Mouse (Mus musculus): Measurements from ENCODE around the gene Cux2. TPM values are rescaled to one million over a fixed set of nuclear protein-coding genes. Genes with fewer than 3 reads are reported as not detected.

Gene Cux2
- polyA plus RNA-seq, 1 experiment from 2014 or later, result 3.6 TPM

GRCm38 (mm10) chr5:121928362-121929000, 121.4 kb downstream of the Cux2 start:
- 36% methylated on average over 17 of the region's 17 CpGs for WGBS
- Histone ChIP-seq H3K9me3 (no peaks in the 10 kb centered on the region), H3K4me2 (no peak overlapping the region), H3K4me1 (peaks cover 21% of the 10 kb centered on the region), H3K27me3 (peaks cover 34% of the 10 kb centered on the region), H3K27ac (peak overlapping the region; percentile 4; the same call in 1 of the 2 replicates), H3K9ac (no peak overlapping the region), H3K36me3 (no peaks in the 10 kb centered on the region), H3K4me3 (no peak overlapping the region)
- peak; percentile 55; the same call in 1 of the 2 replicates for ATAC-seq (ENCODE audit: borderline replicate concordance, extremely low read depth, low FRiP score, low TSS enrichment)

- Histone ChIP-seq H3K27ac (no peak overlapping the region), H3K9ac (no peak overlapping the region), H3K4me3 (no peak overlapping the region), H3K36me3 (no peaks in the 10 kb centered on the region), H3K9me3 (no peaks in the 10 kb centered on the region), H3K27me3 (peaks cover 42% of the 10 kb centered on the region), H3K4me1 (peaks cover 21% of the 10 kb centered on the region), H3K4me2 (no peak overlapping the region)
- no peak for ATAC-seq (ENCODE audit: borderline replicate concordance, extremely low read depth, low FRiP score, low TSS enrichment)
- WGBS, result 8% methylated on average over 2 of the region's 2 CpGs
These were observed 123.4 kb downstream of the Cux2 start for GRCm38 (mm10) chr5:121926543-121926814.

- no peak overlapping the region for H3K27ac ChIP-seq
- ATAC-seq (ENCODE audit: borderline replicate concordance, extremely low read depth, low FRiP score, low TSS enrichment), result no peak
- H3K4me1 ChIP-seq, result peaks cover 21% of the 10 kb centered on the region
- no peak overlapping the region for H3K4me3 ChIP-seq
- no peak overlapping the region for H3K4me2 ChIP-seq
- peaks cover 42% of the 10 kb centered on the region for H3K27me3 ChIP-seq
- 38% methylated on average over 28 of the region's 28 CpGs for WGBS
- H3K9ac ChIP-seq, result no peak overlapping the region
- no peaks in the 10 kb centered on the region for H3K36me3 ChIP-seq
- no peaks in the 10 kb centered on the region for H3K9me3 ChIP-seq
These were observed 124.0 kb downstream of the Cux2 start for GRCm38 (mm10) chr5:121925751-121926542.

GRCm38 (mm10) chr5:121925291-121925690, 124.6 kb downstream of the Cux2 start:
- Histone ChIP-seq H3K9me3 (no peaks in the 10 kb centered on the region), H3K4me2 (peak overlapping the region; percentile 22; the same call in 1 of the 2 replicates), H3K27ac (no peak overlapping the region), H3K9ac (no peak overlapping the region), H3K27me3 (peaks cover 42% of the 10 kb centered on the region), H3K4me3 (no peak overlapping the region), H3K36me3 (no peaks in the 10 kb centered on the region), H3K4me1 (peaks cover 21% of the 10 kb centered on the region)
- no peak for ATAC-seq (ENCODE audit: borderline replicate concordance, extremely low read depth, low FRiP score, low TSS enrichment)
- WGBS, result 19% methylated on average over 23 of the region's 23 CpGs

GRCm38 (mm10) chr5:121924423-121924822, 125.5 kb downstream of the Cux2 start:
- no peak overlapping the region for H3K4me3 ChIP-seq
- H3K27me3 ChIP-seq, result peaks cover 42% of the 10 kb centered on the region
- H3K4me1 ChIP-seq, result peaks cover 21% of the 10 kb centered on the region
- H3K4me2 ChIP-seq, result no peak overlapping the region
- no peak overlapping the region for H3K9ac ChIP-seq
- no peak overlapping the region for H3K27ac ChIP-seq
- H3K9me3 ChIP-seq, result no peaks in the 10 kb centered on the region
- H3K36me3 ChIP-seq, result no peaks in the 10 kb centered on the region
- ATAC-seq (ENCODE audit: borderline replicate concordance, extremely low read depth, low FRiP score, low TSS enrichment), result no peak
- WGBS, result 11% methylated on average over 9 of the region's 9 CpGs

- H3K4me2 ChIP-seq, result no peak overlapping the region
- no peak for ATAC-seq (ENCODE audit: borderline replicate concordance, extremely low read depth, low FRiP score, low TSS enrichment)
- H3K36me3 ChIP-seq, result no peaks in the 10 kb centered on the region
- H3K9me3 ChIP-seq, result no peaks in the 10 kb centered on the region
- peaks cover 42% of the 10 kb centered on the region for H3K27me3 ChIP-seq
- no peak overlapping the region for H3K9ac ChIP-seq
- no peak overlapping the region for H3K4me3 ChIP-seq
- no peak overlapping the region for H3K27ac ChIP-seq
- WGBS, result 68% methylated on average over 17 of the region's 17 CpGs
- peaks cover 19% of the 10 kb centered on the region for H3K4me1 ChIP-seq
These were observed 126.7 kb downstream of the Cux2 start for GRCm38 (mm10) chr5:121922942-121923826.

GRCm38 (mm10) chr5:121919216-121919615, 130.7 kb downstream of the Cux2 start:
- Histone ChIP-seq H3K27me3 (peaks cover 16% of the 10 kb centered on the region), H3K27ac (no peak overlapping the region), H3K9ac (no peak overlapping the region), H3K36me3 (no peaks in the 10 kb centered on the region), H3K4me2 (no peak overlapping the region), H3K9me3 (no peaks in the 10 kb centered on the region), H3K4me1 (no peaks in the 10 kb centered on the region), H3K4me3 (no peak overlapping the region)
- no peak for ATAC-seq (ENCODE audit: borderline replicate concordance, extremely low read depth, low FRiP score, low TSS enrichment)
- WGBS, result 84% methylated on average over 7 of the region's 7 CpGs

GRCm38 (mm10) chr5:121916813-121917212, 133.1 kb downstream of the Cux2 start:
- no peak for ATAC-seq (ENCODE audit: borderline replicate concordance, extremely low read depth, low FRiP score, low TSS enrichment)
- H3K9me3 ChIP-seq, result no peaks in the 10 kb centered on the region
- H3K4me2 ChIP-seq, result no peak overlapping the region
- H3K4me1 ChIP-seq, result no peaks in the 10 kb centered on the region
- H3K36me3 ChIP-seq, result no peaks in the 10 kb centered on the region
- H3K4me3 ChIP-seq, result no peak overlapping the region
- 64% methylated on average over 4 of the region's 4 CpGs for WGBS
- no peaks in the 10 kb centered on the region; the same call in 1 of the 2 replicates for H3K27me3 ChIP-seq
- no peak overlapping the region for H3K27ac ChIP-seq
- H3K9ac ChIP-seq, result no peak overlapping the region

GRCm38 (mm10) chr5:121913999-121914398, 135.9 kb downstream of the Cux2 start:
- Histone ChIP-seq H3K36me3 (no peaks in the 10 kb centered on the region), H3K9me3 (no peaks in the 10 kb centered on the region), H3K4me3 (no peak overlapping the region), H3K27ac (no peak overlapping the region), H3K9ac (no peak overlapping the region), H3K27me3 (no peaks in the 10 kb centered on the region), H3K4me2 (no peak overlapping the region), H3K4me1 (no peaks in the 10 kb centered on the region)
- WGBS, result 52% methylated on average over 23 of the region's 23 CpGs
- no peak for ATAC-seq (ENCODE audit: borderline replicate concordance, extremely low read depth, low FRiP score, low TSS enrichment)

GRCm38 (mm10) chr5:121909226-121909985, 140.5 kb downstream of the Cux2 start:
- no peaks in the 10 kb centered on the region for H3K27me3 ChIP-seq
- H3K4me2 ChIP-seq, result no peak overlapping the region
- no peaks in the 10 kb centered on the region for H3K36me3 ChIP-seq
- no peak for ATAC-seq (ENCODE audit: borderline replicate concordance, extremely low read depth, low FRiP score, low TSS enrichment)
- WGBS, result 72% methylated on average over 21 of the region's 21 CpGs
- no peak overlapping the region for H3K9ac ChIP-seq
- no peak overlapping the region for H3K27ac ChIP-seq
- no peaks in the 10 kb centered on the region for H3K4me1 ChIP-seq
- no peak overlapping the region for H3K4me3 ChIP-seq
- no peaks in the 10 kb centered on the region for H3K9me3 ChIP-seq

- 73% methylated on average over 17 of the region's 17 CpGs for WGBS
These were observed 144.2 kb downstream of the Cux2 start for GRCm38 (mm10) chr5:121905671-121906070.

More at GRCm38 (mm10) chr5:121905671-121906070, 144.2 kb downstream of the Cux2 start:
- H3K9me3 ChIP-seq, result no peaks in the 10 kb centered on the region
- no peaks in the 10 kb centered on the region for H3K4me1 ChIP-seq
- no peaks in the 10 kb centered on the region for H3K36me3 ChIP-seq
- H3K4me3 ChIP-seq, result no peak overlapping the region
- no peak for ATAC-seq (ENCODE audit: borderline replicate concordance, extremely low read depth, low FRiP score, low TSS enrichment)
- no peak overlapping the region for H3K27ac ChIP-seq
- no peak overlapping the region for H3K4me2 ChIP-seq
- no peak overlapping the region for H3K9ac ChIP-seq
- no peaks in the 10 kb centered on the region for H3K27me3 ChIP-seq

Measured in lung, embryonic 15.5 days (tissue).